Mouse (Mus musculus) heart, embryonic 12.5 days (tissue): ENCODE measurements around the gene Pkd1l3. TPM values are rescaled to one million over a fixed set of nuclear protein-coding genes. Genes with fewer than 3 reads are reported as not detected.

Experiments used
- ATAC-seq: fragments of 200-750 bp; cut with Nextera tagmentation; 2 replicates; pipeline ENCODE4 v1.8.0; 2017; ENCODE audit warnings: moderate TSS enrichment, moderate library complexity; ENCODE audit not compliant: insufficient number of reproducible peaks, low FRiP score
- H3K27ac ChIP-seq: fragments of 300-500 bp; sonication (generic); 2 replicates; pipeline ENCODE4 v1.5.1; 2016; ENCODE audit warnings: mild to moderate bottlenecking, moderate library complexity; ENCODE audit not compliant: poor library complexity, severe bottlenecking
- H3K27me3 ChIP-seq: fragments of 300-500 bp; sonication (generic); replicated peaks from 2 replicates; pipeline ENCODE4 v1.6.1; 2016; ENCODE audit warnings: mild to moderate bottlenecking, moderate library complexity
- H3K36me3 ChIP-seq: fragments of 300-500 bp; sonication (generic); 2 replicates; pipeline ENCODE4 v1.6.1; 2016; ENCODE audit warnings: mild to moderate bottlenecking, moderate library complexity
- H3K4me1 ChIP-seq: fragments of 300-500 bp; sonication (generic); replicated peaks from 2 replicates; pipeline ENCODE4 v1.6.1; 2016; ENCODE audit warnings: mild to moderate bottlenecking
- H3K4me2 ChIP-seq: fragments of 300-500 bp; sonication (generic); 2 replicates; pipeline ENCODE4 v1.6.1; 2016; ENCODE audit warnings: mild to moderate bottlenecking, moderate library complexity
- H3K4me3 ChIP-seq: fragments of 300-500 bp; sonication (generic); 2 replicates; pipeline ENCODE4 v1.5.1; 2016; ENCODE audit warnings: mild to moderate bottlenecking
- H3K9ac ChIP-seq: fragments of 300-500 bp; sonication (generic); 2 replicates; pipeline ENCODE4 v1.6.1; 2016; ENCODE audit warnings: mild to moderate bottlenecking, moderate library complexity
- H3K9me3 ChIP-seq: fragments of 300-500 bp; sonication (generic); replicated peaks from 2 replicates; pipeline ENCODE4 v1.6.1; 2016; ENCODE audit warnings: mild to moderate bottlenecking, moderate library complexity
- WGBS: fragments of 180-500 bp; shearing (Covaris S2); methylation state at CpG from one replicate; pipeline ENCODE4 v1.1.7; 2016; 5-methylcytosine and 5-hydroxymethylcytosine counted together
- polyA plus RNA-seq: library from polyadenylated mRNA; unstranded; fragments of >200 nt; fragmentation: Nextera tagmentation; extraction: Ambion mirVana; gene quantifications from 2 replicates; pipeline ENCODE4 v1.2.1, GENCODE M21; 2016

Pkd1l3 gene
- polyA plus RNA-seq, 1 experiment from 2014 or later: 0.32 TPM

DNA sequence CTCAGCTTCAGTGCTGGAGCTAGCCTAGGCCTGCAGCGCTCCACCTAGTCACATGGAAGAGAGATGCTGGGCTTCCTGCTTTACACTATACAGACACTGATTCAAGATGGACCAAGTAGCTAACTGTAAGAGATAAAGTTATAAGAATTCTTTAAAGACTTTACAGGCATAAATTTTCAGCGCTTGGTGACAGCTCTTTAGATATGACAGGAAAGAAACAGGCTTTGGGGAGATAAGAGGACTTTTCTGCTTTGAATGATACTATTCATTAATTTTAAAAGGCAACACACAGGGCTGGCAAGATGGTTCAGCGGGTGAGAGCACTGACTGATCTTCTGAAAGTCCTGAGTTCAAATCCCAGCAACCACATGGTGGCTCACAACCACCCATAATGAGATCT is 84.2 kb downstream of the Pkd1l3 start:
- H3K36me3 ChIP-seq: no peaks in the 10 kb centered on the region
- no peaks in the 10 kb centered on the region; the same call in 1 of the 2 replicates for H3K9me3 ChIP-seq
- no peak overlapping the region for H3K4me3 ChIP-seq
- ATAC-seq: no peak
- H3K4me2 ChIP-seq: no peak overlapping the region
- H3K9ac ChIP-seq: no peak overlapping the region
- no peak overlapping the region for H3K27ac ChIP-seq
- H3K4me1 ChIP-seq: peaks cover 8% of the 10 kb centered on the region
- WGBS: 54% methylated on average over 3 of the region's 3 CpGs
- H3K27me3 ChIP-seq: peaks cover 7% of the 10 kb centered on the region; the same call in 1 of the 2 replicates

GRCm38 (mm10) chr8:109704565-109705319 is 90.4 kb downstream of the Pkd1l3 start:
- Histone ChIP-seq H3K4me1 (peaks cover 23% of the 10 kb centered on the region), H3K27ac (no peak overlapping the region), H3K27me3 (peaks cover 7% of the 10 kb centered on the region; the same call in 1 of the 2 replicates), H3K4me2 (peak overlapping the region; percentile 88), H3K36me3 (peaks cover 20% of the 10 kb centered on the region), H3K9me3 (no peaks in the 10 kb centered on the region; the same call in 1 of the 2 replicates), H3K4me3 (peak overlapping the region; percentile 87), H3K9ac (peak overlapping the region; percentile 96)
- ATAC-seq: peak; percentile 1; the same call in 1 of the 2 replicates
- 7% methylated on average over 24 of the region's 24 CpGs for WGBS

DNA sequence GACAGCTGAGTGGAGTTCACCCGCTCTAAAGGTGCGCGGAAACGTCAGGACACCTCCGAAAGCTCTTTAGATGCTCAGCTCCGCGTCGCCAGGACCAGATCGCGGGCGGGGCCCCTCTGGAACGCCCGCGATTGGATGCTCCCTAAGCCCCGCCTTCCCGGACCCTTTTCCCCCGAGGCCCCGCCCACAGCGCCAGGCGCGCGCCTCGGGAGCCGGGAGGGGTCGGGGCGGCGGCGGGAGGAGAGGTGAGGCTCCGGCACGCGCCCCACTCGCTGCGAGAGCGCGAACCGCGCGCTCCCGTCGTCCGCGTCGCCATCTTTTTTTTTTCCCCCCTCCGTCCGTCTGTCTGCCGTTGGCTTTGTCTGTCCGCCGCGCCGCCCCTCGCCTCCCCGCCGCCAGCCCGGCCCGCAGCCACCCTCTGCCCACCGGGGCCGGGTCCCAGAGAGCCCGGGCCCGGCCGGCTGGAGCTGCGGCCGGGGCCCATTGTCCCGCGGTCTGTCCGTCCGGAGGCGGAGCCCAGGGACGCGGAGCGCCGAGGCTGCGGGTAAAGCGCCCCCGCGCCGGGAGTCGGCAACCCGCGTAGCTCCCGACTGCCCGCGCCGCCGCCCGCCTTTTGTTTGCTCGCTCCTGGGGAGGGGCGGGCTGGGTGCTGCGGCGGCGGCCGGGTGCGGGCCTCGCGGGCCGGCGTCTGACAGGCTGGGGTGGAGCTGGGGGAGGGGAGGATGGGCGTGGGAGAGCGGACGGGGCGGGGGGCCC is 91.2 kb downstream of the Pkd1l3 start, which contains the start of gene Zfp821:
Gene Zfp821, plus strand, starts transcription at position 227 of the 756 bp plus-strand sequence.
- under 1% methylated on average over 89 of the region's 100 CpGs for WGBS
- peaks cover 7% of the 10 kb centered on the region; the same call in 1 of the 2 replicates for H3K27me3 ChIP-seq
- H3K9ac ChIP-seq: peak within 1 kb of the TSS; percentile 96
- H3K4me3 ChIP-seq: peak within 1 kb of the TSS; percentile 87
- H3K27ac ChIP-seq: peak within 1 kb of the TSS; percentile 89
- peak within 1 kb of the TSS; percentile 88 for H3K4me2 ChIP-seq
- H3K36me3 ChIP-seq: peaks cover 28% of the 10 kb centered on the region
- peak; percentile 94 for ATAC-seq
- no peaks in the 10 kb centered on the region; the same call in 1 of the 2 replicates for H3K9me3 ChIP-seq
- H3K4me1 ChIP-seq: peaks cover 23% of the 10 kb centered on the region

DNA sequence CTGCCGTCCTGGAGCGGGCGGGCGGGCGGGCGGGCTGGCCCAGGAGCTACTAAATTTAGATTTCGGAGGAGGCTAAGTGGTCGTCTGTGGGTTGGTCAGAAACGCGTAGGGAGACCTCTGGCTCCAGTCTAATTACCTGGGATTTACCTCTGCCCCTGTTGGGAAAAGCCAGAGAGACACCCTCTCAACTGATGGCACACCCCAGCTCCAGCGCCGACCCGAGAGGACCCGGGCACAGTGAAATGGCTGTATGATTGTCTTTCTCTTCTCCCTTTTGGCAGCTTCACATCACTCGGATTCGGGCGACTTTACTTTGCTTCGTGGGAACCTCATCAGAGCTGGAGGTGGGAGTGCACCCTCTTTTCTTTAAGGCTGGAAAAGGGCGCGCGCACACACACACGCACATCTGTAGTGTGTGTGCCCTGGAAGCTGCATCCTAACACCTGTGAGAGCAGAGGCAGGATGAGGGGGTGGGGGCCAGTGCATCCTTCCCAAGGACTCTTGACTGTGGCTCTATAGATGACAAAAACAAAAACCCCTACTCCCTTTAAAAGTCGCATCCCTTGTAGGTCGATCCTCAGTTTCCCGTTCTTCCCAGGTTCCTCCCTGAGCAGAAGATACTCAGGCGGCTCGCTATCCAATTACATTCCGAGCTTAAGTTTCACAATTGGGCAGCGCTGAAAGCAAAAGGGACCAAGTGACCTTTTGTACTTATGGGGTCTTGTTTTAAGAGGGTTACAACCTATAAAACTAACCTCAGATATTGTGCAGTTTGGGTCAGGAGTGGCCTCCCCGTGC is 92.0 kb downstream of the Pkd1l3 start:
- Histone ChIP-seq H3K9ac (peak overlapping the region; percentile 96), H3K4me3 (peak overlapping the region; percentile 87), H3K4me2 (peak overlapping the region; percentile 88), H3K27me3 (peaks cover 7% of the 10 kb centered on the region; the same call in 1 of the 2 replicates), H3K9me3 (no peaks in the 10 kb centered on the region), H3K27ac (peak overlapping the region; percentile 89), H3K4me1 (peaks cover 23% of the 10 kb centered on the region), H3K36me3 (peaks cover 35% of the 10 kb centered on the region)
- WGBS: 2% methylated on average over 27 of the region's 30 CpGs
- peak; percentile 12 for ATAC-seq

GRCm38 (mm10) chr8:109706874-109707237 is 92.5 kb downstream of the Pkd1l3 start:
- no peak for ATAC-seq
- peak overlapping the region; percentile 87 for H3K4me3 ChIP-seq
- WGBS: 17% methylated on average over 2 of the region's 2 CpGs

GRCm38 (mm10) chr8:109707921-109708320 is 93.6 kb downstream of the Pkd1l3 start:
- Histone ChIP-seq H3K27ac (no peak overlapping the region), H3K4me2 (no peak overlapping the region), H3K36me3 (peaks cover 52% of the 10 kb centered on the region), H3K27me3 (no peaks in the 10 kb centered on the region), H3K9ac (no peak overlapping the region), H3K4me1 (peaks cover 23% of the 10 kb centered on the region), H3K4me3 (no peak overlapping the region), H3K9me3 (no peaks in the 10 kb centered on the region)
- 89% methylated on average over 4 of the region's 4 CpGs for WGBS
- no peak for ATAC-seq

More at GRCm38 (mm10) chr8:109706874-109707237, 92.5 kb downstream of the Pkd1l3 start:
- H3K4me2 ChIP-seq: peak overlapping the region; percentile 88
- H3K9me3 ChIP-seq: no peaks in the 10 kb centered on the region
- H3K36me3 ChIP-seq: peaks cover 41% of the 10 kb centered on the region
- H3K27me3 ChIP-seq: peaks cover 7% of the 10 kb centered on the region; the same call in 1 of the 2 replicates
- H3K4me1 ChIP-seq: peaks cover 23% of the 10 kb centered on the region
- peak overlapping the region; percentile 96; the same call in 1 of the 2 replicates for H3K9ac ChIP-seq
- no peak overlapping the region for H3K27ac ChIP-seq

- Histone ChIP-seq H3K27ac (no peak overlapping the region), H3K4me1 (peaks cover 2% of the 10 kb centered on the region), H3K9me3 (no peaks in the 10 kb centered on the region), H3K9ac (no peak overlapping the region), H3K27me3 (no peaks in the 10 kb centered on the region), H3K4me3 (no peak overlapping the region), H3K36me3 (peaks cover 87% of the 10 kb centered on the region), H3K4me2 (no peak overlapping the region)
- 94% methylated on average over 1 of the region's 1 CpGs for WGBS
- no peak for ATAC-seq
These were observed 98.2 kb downstream of the Pkd1l3 start for GRCm38 (mm10) chr8:109712521-109712920.

DNA sequence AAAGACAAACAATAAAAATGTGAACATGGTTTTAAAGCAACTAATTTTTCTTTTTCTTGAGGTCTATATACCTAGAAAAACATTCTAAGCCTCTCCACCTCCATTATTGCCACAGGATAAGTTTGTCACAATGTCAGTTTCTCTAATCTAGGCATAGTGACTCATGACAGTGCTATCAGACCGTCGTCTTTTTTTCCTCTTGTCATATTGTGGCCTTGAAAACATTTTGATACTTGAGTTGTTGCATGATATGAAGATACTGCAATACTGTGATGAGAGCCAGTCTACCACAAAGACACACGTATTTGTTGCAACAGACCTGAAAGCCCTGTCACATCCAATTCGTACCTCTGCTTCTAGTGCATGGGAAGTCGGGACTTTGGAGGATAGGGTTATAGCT is 100.6 kb downstream of the Pkd1l3 start:
- WGBS: 85% methylated on average over 5 of the region's 5 CpGs

More for the DNA sequence above, 100.6 kb downstream of the Pkd1l3 start:
- H3K9me3 ChIP-seq: no peaks in the 10 kb centered on the region
- no peak overlapping the region for H3K4me3 ChIP-seq
- no peak for ATAC-seq
- H3K9ac ChIP-seq: no peak overlapping the region
- peaks cover 89% of the 10 kb centered on the region for H3K36me3 ChIP-seq
- H3K4me2 ChIP-seq: no peak overlapping the region
- no peaks in the 10 kb centered on the region for H3K4me1 ChIP-seq
- no peaks in the 10 kb centered on the region for H3K27me3 ChIP-seq
- H3K27ac ChIP-seq: no peak overlapping the region
